Mouse (Mus musculus): ENCODE data around the gene Tfb2m. TPM values are rescaled to one million over a fixed set of nuclear protein-coding genes. Genes with fewer than 3 reads are reported as not detected.

The Tfb2m gene
- polyA plus RNA-seq, 1 experiment: 14.2 TPM

DNA sequence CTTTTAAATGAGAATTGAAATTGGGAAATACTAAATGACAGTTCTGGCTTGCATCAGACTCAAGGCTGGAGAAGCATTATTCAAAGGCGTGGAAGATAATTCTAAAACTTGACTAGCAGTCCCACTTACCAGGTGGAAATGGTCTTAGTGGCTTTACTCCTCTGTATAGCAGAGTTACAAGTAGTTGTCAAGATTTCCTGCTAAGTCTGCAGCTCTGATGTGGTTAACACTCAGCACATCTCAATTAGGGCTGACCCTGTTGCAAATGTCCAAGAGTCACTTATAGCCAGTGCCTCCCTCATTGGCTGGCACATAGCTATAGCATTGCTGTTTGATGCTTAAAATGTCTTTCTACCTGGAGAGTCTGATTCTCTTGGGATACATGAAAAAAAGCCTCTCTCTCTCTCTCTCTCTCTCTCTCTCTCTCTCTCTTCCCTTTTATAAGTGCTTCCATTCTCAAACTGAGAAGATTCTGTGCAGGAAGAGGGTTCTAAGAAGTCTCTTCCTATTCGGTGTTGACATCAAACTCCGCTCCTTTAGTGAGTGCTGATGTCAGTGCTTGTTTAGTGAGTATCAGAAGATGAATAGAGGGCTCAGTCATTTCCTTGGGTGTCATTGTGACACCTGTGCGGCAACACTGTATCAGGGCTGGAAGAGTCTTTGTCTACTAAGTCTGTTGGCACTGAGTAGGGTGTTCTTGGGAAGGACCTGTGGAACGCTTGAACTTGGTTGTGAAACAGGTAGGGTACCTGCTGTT, 3.1 kb upstream of the Tfb2m start:
- no peak overlapping the region for H3ac ChIP-seq (ENCODE audit: control insufficient read depth, insufficient read length)
- TF ChIP-seq CEBPB (IDR thresholded peaks at IDR 0.05; ENCODE audit: insufficient read depth, poor library complexity, severe bottlenecking) (no peak), TCF12 (IDR thresholded peaks at IDR 0.05; ENCODE audit: insufficient read depth, poor library complexity, severe bottlenecking) (no peak), MYOG (IDR thresholded peaks at IDR 0.05; ENCODE audit: control insufficient read depth in 1 of 3, insufficient read depth in 1 of 3, insufficient read length in 2 of 3, low read depth in 2 of 3) (no peak), USF1 (IDR thresholded peaks at IDR 0.05; ENCODE audit: low read depth) (no peak), SRF (IDR thresholded peaks at IDR 0.05; ENCODE audit: control insufficient read depth, insufficient read length, low read depth) (no peak), REST (IDR thresholded peaks at IDR 0.05; ENCODE audit: insufficient read depth, insufficient read length) (no peak), POLR2AphosphoS2 (IDR thresholded peaks at IDR 0.05; ENCODE audit: insufficient read length, low read depth) (no peak), MYOD1 (IDR thresholded peaks at IDR 0.05; ENCODE audit: control insufficient read depth in 1 of 3, insufficient read length in 2 of 3, low read depth in 2 of 3) (no peak), TCF3 (IDR thresholded peaks at IDR 0.05; ENCODE audit: insufficient read length, low read depth) (no peak), E2F4 (IDR thresholded peaks at IDR 0.05; ENCODE audit: insufficient read depth) (no peak), POLR2A (IDR thresholded peaks at IDR 0.05; ENCODE audit: insufficient read length, low read depth) (no peak), MAX (IDR thresholded peaks at IDR 0.05; ENCODE audit: low read depth) (no peak)
- H3K36me3 ChIP-seq (ENCODE audit: control insufficient read depth, insufficient read depth): no peaks in the 10 kb centered on the region
- H3K27me3 ChIP-seq (ENCODE audit: control insufficient read depth, insufficient read depth, insufficient read length): no peaks in the 10 kb centered on the region
- H3K4me2 ChIP-seq (ENCODE audit: low read depth): no peak overlapping the region
- H3K79me2 ChIP-seq (ENCODE audit: control insufficient read depth, insufficient read depth): peaks cover 41% of the 10 kb centered on the region
- H3K4me3 ChIP-seq: no peak overlapping the region

DNA sequence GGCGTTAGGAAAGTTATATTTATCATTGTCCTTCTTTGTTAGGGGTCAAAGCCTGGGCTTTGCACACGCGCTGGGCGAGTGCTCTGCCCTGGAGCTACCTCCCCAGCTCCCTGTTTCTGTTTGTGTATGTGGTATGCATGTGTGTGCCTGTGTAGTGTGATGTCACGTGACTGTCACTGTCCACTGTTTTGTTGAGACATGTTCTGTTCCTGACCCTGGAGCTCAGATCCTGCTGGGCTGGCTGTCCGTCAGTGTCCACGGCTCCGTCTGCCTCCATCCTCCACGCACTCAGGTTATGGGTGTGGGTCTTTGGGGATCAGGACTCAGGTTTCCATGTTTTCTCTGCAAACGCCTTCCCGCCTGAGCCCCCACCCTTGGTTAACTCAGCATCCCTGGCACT, 2.2 kb upstream of the Tfb2m start:
- peak overlapping the region; percentile 15 for H3K4me2 ChIP-seq (ENCODE audit: low read depth)

DNA sequence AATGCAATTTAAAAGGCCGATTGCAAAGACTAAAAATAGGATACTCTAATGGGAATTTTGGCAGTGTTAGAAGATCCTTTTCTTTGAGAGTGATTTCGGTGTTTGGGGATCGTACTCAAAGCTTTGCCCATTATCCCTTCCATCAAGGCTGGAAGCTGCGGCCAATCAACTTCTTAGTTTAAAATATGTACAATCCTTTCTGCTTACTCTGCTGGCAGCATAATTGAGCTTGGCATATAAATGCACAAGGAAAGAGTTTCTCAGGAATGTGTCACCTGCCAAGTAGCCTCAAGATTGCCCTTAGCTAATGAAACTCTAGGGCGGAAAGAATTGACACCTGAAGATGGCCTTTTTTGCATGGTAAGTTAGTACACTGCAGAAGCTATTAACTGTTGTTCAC, 1.1 kb upstream of the Tfb2m start:
- TF ChIP-seq MYOG (IDR thresholded peaks at IDR 0.05; ENCODE audit: control insufficient read depth in 1 of 3, insufficient read depth in 1 of 3, insufficient read length in 2 of 3, low read depth in 2 of 3) (no peak), POLR2A (IDR thresholded peaks at IDR 0.05; ENCODE audit: insufficient read length, low read depth) (no peak), REST (IDR thresholded peaks at IDR 0.05; ENCODE audit: insufficient read depth, insufficient read length) (no peak), SRF (IDR thresholded peaks at IDR 0.05; ENCODE audit: control insufficient read depth, insufficient read length, low read depth) (no peak), TCF12 (IDR thresholded peaks at IDR 0.05; ENCODE audit: insufficient read depth, poor library complexity, severe bottlenecking) (no peak), MYOD1 (IDR thresholded peaks at IDR 0.05; ENCODE audit: control insufficient read depth in 1 of 3, insufficient read length in 2 of 3, low read depth in 2 of 3) (no peak), POLR2AphosphoS2 (IDR thresholded peaks at IDR 0.05; ENCODE audit: insufficient read length, low read depth) (no peak), E2F4 (IDR thresholded peaks at IDR 0.05; ENCODE audit: insufficient read depth) (no peak), USF1 (IDR thresholded peaks at IDR 0.05; ENCODE audit: low read depth) (no peak), MAX (IDR thresholded peaks at IDR 0.05; ENCODE audit: low read depth) (no peak), TCF3 (IDR thresholded peaks at IDR 0.05; ENCODE audit: insufficient read length, low read depth) (no peak), CEBPB (IDR thresholded peaks at IDR 0.05; ENCODE audit: insufficient read depth, poor library complexity, severe bottlenecking) (no peak)
- H3K27me3 ChIP-seq (ENCODE audit: control insufficient read depth, insufficient read depth, insufficient read length): no peaks in the 10 kb centered on the region
- H3K36me3 ChIP-seq (ENCODE audit: control insufficient read depth, insufficient read depth): peaks cover 5% of the 10 kb centered on the region
- H3ac ChIP-seq (ENCODE audit: control insufficient read depth, insufficient read length): no peak overlapping the region
- H3K4me2 ChIP-seq (ENCODE audit: low read depth): peak overlapping the region; percentile 77
- H3K79me2 ChIP-seq (ENCODE audit: control insufficient read depth, insufficient read depth): peaks cover 45% of the 10 kb centered on the region
- H3K4me3 ChIP-seq: peak overlapping the region; percentile 60

More for the DNA sequence above, 2.2 kb upstream of the Tfb2m start:
- H3ac ChIP-seq (ENCODE audit: control insufficient read depth, insufficient read length): no peak overlapping the region
- TF ChIP-seq CEBPB (IDR thresholded peaks at IDR 0.05; ENCODE audit: insufficient read depth, poor library complexity, severe bottlenecking) (no peak), SRF (IDR thresholded peaks at IDR 0.05; ENCODE audit: control insufficient read depth, insufficient read length, low read depth) (no peak), USF1 (IDR thresholded peaks at IDR 0.05; ENCODE audit: low read depth) (no peak), TCF12 (IDR thresholded peaks at IDR 0.05; ENCODE audit: insufficient read depth, poor library complexity, severe bottlenecking) (no peak), MYOG (IDR thresholded peaks at IDR 0.05; ENCODE audit: control insufficient read depth in 1 of 3, insufficient read depth in 1 of 3, insufficient read length in 2 of 3, low read depth in 2 of 3) (no peak), POLR2A (IDR thresholded peaks at IDR 0.05; ENCODE audit: insufficient read length, low read depth) (no peak), TCF3 (IDR thresholded peaks at IDR 0.05; ENCODE audit: insufficient read length, low read depth) (no peak), REST (IDR thresholded peaks at IDR 0.05; ENCODE audit: insufficient read depth, insufficient read length) (no peak), MYOD1 (IDR thresholded peaks at IDR 0.05; ENCODE audit: control insufficient read depth in 1 of 3, insufficient read length in 2 of 3, low read depth in 2 of 3) (no peak), POLR2AphosphoS2 (IDR thresholded peaks at IDR 0.05; ENCODE audit: insufficient read length, low read depth) (no peak), E2F4 (IDR thresholded peaks at IDR 0.05; ENCODE audit: insufficient read depth) (no peak), MAX (IDR thresholded peaks at IDR 0.05; ENCODE audit: low read depth) (no peak)
- H3K79me2 ChIP-seq (ENCODE audit: control insufficient read depth, insufficient read depth): peaks cover 45% of the 10 kb centered on the region
- H3K4me3 ChIP-seq: peak overlapping the region; percentile 60
- peaks cover 5% of the 10 kb centered on the region for H3K36me3 ChIP-seq (ENCODE audit: control insufficient read depth, insufficient read depth)
- no peaks in the 10 kb centered on the region for H3K27me3 ChIP-seq (ENCODE audit: control insufficient read depth, insufficient read depth, insufficient read length)

DNA sequence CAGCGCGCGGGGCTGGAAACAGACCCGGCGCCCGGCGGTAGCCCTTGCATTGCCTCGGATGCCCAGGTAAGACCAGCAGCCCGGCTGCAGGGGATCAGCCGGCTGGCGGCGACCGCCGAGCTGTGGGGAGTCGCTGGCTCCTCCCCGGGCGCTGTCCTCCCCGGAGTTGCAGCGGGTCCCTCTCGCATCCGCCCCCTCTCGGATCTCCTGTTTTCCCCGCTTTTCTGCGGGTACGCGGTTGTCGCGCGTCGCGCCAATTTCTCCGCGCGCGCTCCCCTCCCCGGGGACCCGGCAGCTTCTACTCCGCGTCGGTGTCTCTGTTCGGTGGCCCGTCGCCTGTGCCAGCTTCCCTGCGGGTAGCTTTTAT, 467 bp upstream of the Tfb2m start:
- Histone ChIP-seq H3K79me2 (ENCODE audit: control insufficient read depth, insufficient read depth) (peaks cover 45% of the 10 kb centered on the region), H3K4me3 (peak overlapping the region; percentile 60), H3K27me3 (ENCODE audit: control insufficient read depth, insufficient read depth, insufficient read length) (no peaks in the 10 kb centered on the region), H3K36me3 (ENCODE audit: control insufficient read depth, insufficient read depth) (peaks cover 5% of the 10 kb centered on the region), H3K4me2 (ENCODE audit: low read depth) (peak overlapping the region; percentile 77), H3ac (ENCODE audit: control insufficient read depth, insufficient read length) (peak overlapping the region; percentile 30)
- TF ChIP-seq SRF (IDR thresholded peaks at IDR 0.05; ENCODE audit: control insufficient read depth, insufficient read length, low read depth): no peak
- peak in 1 of 3 experiments; percentile 1 for TF ChIP-seq MYOG (IDR thresholded peaks at IDR 0.05; ENCODE audit: control insufficient read depth in 1 of 3, insufficient read depth in 1 of 3, insufficient read length in 2 of 3, low read depth in 2 of 3)
